In the genomic region with DNA sequence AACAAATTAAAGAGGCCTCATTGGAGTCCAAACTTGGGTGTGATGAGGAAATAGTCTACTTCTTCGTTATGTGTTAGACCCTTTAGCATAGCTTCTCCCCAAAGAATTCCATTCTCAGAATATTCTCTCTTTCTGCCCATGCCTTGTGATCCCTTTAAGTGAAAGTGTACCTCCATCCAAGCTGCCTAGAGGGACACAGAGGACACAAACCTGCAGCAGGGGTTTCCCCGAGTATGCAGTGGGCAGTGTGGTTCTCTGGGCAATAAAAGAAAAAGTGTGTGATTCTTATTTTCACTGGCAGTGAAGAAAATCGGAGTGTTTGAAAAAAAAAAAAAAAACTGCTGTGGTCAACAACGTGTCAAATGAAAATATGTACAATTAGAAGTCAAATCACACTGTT, we compare ENCODE assay signal across 16 mouse cellular contexts.
"Had no signal": no experiment of that assay in that cellular context is flagged by ENCODE, and none has a peak within 500 bp of the region (broad histone marks: within the 10 kb centered on the region; RNA-seq: fewer than 3 reads in every experiment).

No protein-coding gene starts in this region.

- H3K36me3 ChIP-seq: neural tube, embryonic 13.5 days; neural tube, embryonic 15.5 days; stomach, embryonic 15.5 days had no signal

- H3K4me3 ChIP-seq: neural tube, embryonic 13.5 days; neural tube, embryonic 15.5 days; stomach, embryonic 15.5 days had no signal

- DNase-seq: retina, postnatal 1 day; right cerebral cortex, adult 18-20 months; right cerebral cortex, postnatal 14 days; right cerebral cortex, postnatal 25 days; right cerebral cortex, postnatal 4 days; spleen, adult 18-20 months; thymus, adult 18-20 months; thymus, adult 2 months; thymus, postnatal 14 days; thymus, postnatal 25 days; thymus, postnatal 36 days; thymus, postnatal 4 days had no signal

- H3K9me3 ChIP-seq: neural tube, embryonic 13.5 days; neural tube, embryonic 15.5 days; stomach, embryonic 15.5 days had no signal

- H3K27me3 ChIP-seq: neural tube, embryonic 13.5 days; neural tube, embryonic 15.5 days; stomach, embryonic 15.5 days had no signal

- H3K27ac ChIP-seq: neural tube, embryonic 13.5 days; neural tube, embryonic 15.5 days; stomach, embryonic 15.5 days; stomach, postnatal 0 days had no signal

- H3K4me1 ChIP-seq: neural tube, embryonic 13.5 days; neural tube, embryonic 15.5 days; stomach, embryonic 15.5 days had no signal

- H3K9ac ChIP-seq: neural tube, embryonic 13.5 days; neural tube, embryonic 15.5 days; stomach, embryonic 15.5 days had no signal

- H3K4me2 ChIP-seq: neural tube, embryonic 13.5 days; neural tube, embryonic 15.5 days; stomach, embryonic 15.5 days had no signal
